In genomic region chr9:3002794-3003396, GRCm38 (mm10) we compare ENCODE assay signal across 21 mouse cellular contexts. TPM values are rescaled to one million over a fixed set of nuclear protein-coding genes. Genes with fewer than 3 reads are reported as not detected.
"Had no signal": no experiment of that assay in that cellular context is flagged by ENCODE, and none has a peak within 500 bp of the region (broad histone marks: within the 10 kb centered on the region; RNA-seq: fewer than 3 reads in every experiment).

TSS of gene Gm11168 (plus strand) at chr9:3003346.

RNA-seq across cellular contexts. Expression of gene Gm11168, which starts in this region (rescaled TPM):
- total RNA-seq: layer of hippocampus, adult 8-10 months; layer of hippocampus, postnatal 10 days; layer of hippocampus, postnatal 36 days; left cerebral cortex, adult 2 months; left cerebral cortex, postnatal 10 days; left cerebral cortex, postnatal 36 days; liver, adult 2 months; midbrain, postnatal 0 days had no signal
- polyA plus RNA-seq: kidney, embryonic 15.5 days; limb, embryonic 11.5 days; limb, embryonic 14.5 days; liver, adult 2 months; liver, embryonic 14.5 days; liver, postnatal 0 days; lung, embryonic 14.5 days; midbrain, embryonic 10.5 days; midbrain, embryonic 14.5 days; midbrain, postnatal 0 days; neural tube, embryonic 11.5 days; neural tube, embryonic 15.5 days; stomach, embryonic 16.5 days; testis, adult 2 months; thymus, adult 2 months had no signal
